Comparison of ENCODE assay signal across 8 mouse cellular contexts in the genomic region with DNA sequence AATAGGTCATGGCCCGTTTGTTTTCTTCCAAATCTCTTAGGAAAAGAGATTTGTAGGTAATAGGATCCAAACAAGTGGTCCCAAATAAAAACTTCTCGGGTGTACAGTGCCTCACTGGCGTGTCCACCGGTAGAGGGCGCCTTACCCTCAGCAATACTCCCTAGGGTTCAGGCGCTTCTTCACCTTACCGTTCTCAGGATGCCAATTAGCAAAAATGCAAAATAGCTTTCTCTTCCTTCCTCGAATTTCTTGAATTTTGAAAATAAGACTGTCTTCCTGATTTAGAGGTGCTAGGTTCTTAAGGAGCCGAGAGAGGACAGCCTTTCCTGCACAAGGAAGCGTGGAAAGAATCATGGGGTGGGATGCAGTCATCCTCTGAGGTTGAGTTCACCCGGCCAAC.
DNase-seq lines count a peak whose midpoint lies in the region; ATAC-seq and TF ChIP-seq lines count a peak whose summit lies in the region.

No protein-coding gene starts in this region.

- no peaks in the 10 kb centered on the region for H3K27me3 ChIP-seq in ES-Bruce4 (ENCODE audit: control insufficient read depth, insufficient read depth, low read length, poor library complexity, severe bottlenecking)
- H3K27me3 ChIP-seq in embryonic facial prominence, embryonic 14.5 days (replicated peaks; ENCODE audit: control insufficient read depth, insufficient read depth, low read length) = 0 out of 2 replicates have a peak, but pooled peaks cover 5% of the 10 kb centered on the region

- peak; percentile 88 for TF ChIP-seq CTCF in ES-Bruce4 (IDR thresholded peaks at IDR 0.05; ENCODE audit: low read depth, low read length)

- WGBS in embryonic facial prominence, embryonic 14.5 days = 17% methylated on average over 11 of the region's 11 CpGs

- no peak for TF ChIP-seq EP300 in ES-Bruce4 (IDR thresholded peaks at IDR 0.05; ENCODE audit: insufficient read depth, low read depth, low read length)

- no peaks in the 10 kb centered on the region for H3K36me3 ChIP-seq in ES-Bruce4 (ENCODE audit: control insufficient read depth, insufficient read depth, low read length, poor library complexity, severe bottlenecking)
- H3K36me3 ChIP-seq in embryonic facial prominence, embryonic 14.5 days (ENCODE audit: control insufficient read depth, insufficient read depth, low read length) = no peaks in the 10 kb centered on the region

- no peak overlapping the region for H3K27ac ChIP-seq in ES-Bruce4 (ENCODE audit: insufficient read depth, low read length)
- H3K27ac ChIP-seq in embryonic facial prominence, embryonic 14.5 days (replicated peaks; ENCODE audit: low read depth, low read length) = no peak overlapping the region

- H3K4me2 ChIP-seq in embryonic facial prominence, embryonic 14.5 days (ENCODE audit: low read depth, low read length) = no peak overlapping the region

- no peak for TF ChIP-seq POLR2A in ES-Bruce4 (IDR thresholded peaks at IDR 0.05; ENCODE audit: insufficient read depth, low read length)

- intact Hi-C loops in heart, postnatal 10 days (cut with DNase I) = loop anchor here (1.0 to 5.0 kb wide), 4 partner anchors 516 to 1563 kb away; no protein-coding TSS in a partner anchor

- H3K9ac ChIP-seq in ES-Bruce4 (ENCODE audit: low read depth, poor library complexity, severe bottlenecking) = no peak overlapping the region
- H3K9ac ChIP-seq in embryonic facial prominence, embryonic 14.5 days (ENCODE audit: low read depth, low read length) = no peak overlapping the region

- no peak overlapping the region for H3K4me3 ChIP-seq in ES-Bruce4 (ENCODE audit: low read depth, low read length)
- no peak overlapping the region for H3K4me3 ChIP-seq in embryonic facial prominence, embryonic 14.5 days (ENCODE audit: low read depth, low read length)

- H3K4me1 ChIP-seq in ES-Bruce4 (ENCODE audit: control insufficient read depth, insufficient read depth, low read length) = no peaks in the 10 kb centered on the region
- H3K4me1 ChIP-seq in embryonic facial prominence, embryonic 14.5 days (ENCODE audit: control insufficient read depth, insufficient read depth, low read length) = peaks cover 6% of the 10 kb centered on the region; the same call in 1 of the 2 replicates

- H3K9me3 ChIP-seq in ES-Bruce4 (replicated peaks; ENCODE audit: control insufficient read depth, insufficient read depth, low read length, poor library complexity, severe bottlenecking) = peaks cover 3% of the 10 kb centered on the region
- no peaks in the 10 kb centered on the region for H3K9me3 ChIP-seq in embryonic facial prominence, embryonic 14.5 days (ENCODE audit: control insufficient read depth, low read length)

- ATAC-seq in embryonic facial prominence, embryonic 14.5 days (ENCODE audit: low read depth) = no peak

- peak; percentile 76 to 86 for DNase-seq in adrenal gland, postnatal 36 days
- DNase-seq in embryonic facial prominence, embryonic 14.5 days (ENCODE audit: low spot score) = peak; percentile 79
- peak; percentile 72 to 87 for DNase-seq in heart, postnatal 10 days
- DNase-seq in layer of hippocampus, adult 8-10 months (ENCODE audit: low spot score in 2 of 2) = peak; percentile 18 to 76
- peak; percentile 84 for DNase-seq in lung, postnatal 14 days
- DNase-seq in right cerebral cortex, adult 18-20 months = peak; percentile 55
- peak; percentile 44 to 46 for DNase-seq in urinary bladder, postnatal 36 days (ENCODE audit: low spot score in 2 of 2)
